Mouse (Mus musculus) layer of hippocampus, postnatal 25 days (tissue): Measurements from ENCODE around the gene Hephl1. TPM values are rescaled to one million over a fixed set of nuclear protein-coding genes. Genes with fewer than 3 reads are reported as not detected.
"Not testable (repeated sequence)": the region's sequence is repeated elsewhere in the genome, so short reads cannot be mapped to it uniquely, and the experiment has no call there.

Source experiments
- DNase-seq, 2 experiments: peaks; one replicate each; pipeline ENCODE4 v3.0.0; 2022; ENCODE audit warnings: mixed read lengths in 2 of 2, low spot score in 1 of 2; ENCODE audit errors: extremely low spot score in 1 of 2
- total RNA-seq, 2 experiments: library from RNA; stranded (reverse); gene quantifications; 2 replicates each; pipeline ENCODE4 v1.2.3; 2021

The Hephl1 gene
- not detected for total RNA-seq

GRCm38 (mm10) chr9:15112008-15112407 is at the start of gene Hephl1:
Hephl1 (minus strand) TSS chr9:15112108.
- no peak for DNase-seq

- DNase-seq, result no peak
Observed at GRCm38 (mm10) chr9:15149246-15149926, 37.5 kb upstream of the Hephl1 start.

GRCm38 (mm10) chr9:15140546-15140945 is 28.6 kb upstream of the Hephl1 start:
- no peak for DNase-seq

- no peak for DNase-seq
Observed at GRCm38 (mm10) chr9:15125897-15126296, 14.0 kb upstream of the Hephl1 start.

GRCm38 (mm10) chr9:15122431-15122830 is 10.5 kb upstream of the Hephl1 start:
- DNase-seq, result no peak

- no peak for DNase-seq
Observed at GRCm38 (mm10) chr9:15120841-15121358, 9.0 kb upstream of the Hephl1 start.

- no peak for DNase-seq
Observed at GRCm38 (mm10) chr9:15120209-15120608, 8.3 kb upstream of the Hephl1 start.

- no peak for DNase-seq
Observed at GRCm38 (mm10) chr9:15119515-15119914, 7.6 kb upstream of the Hephl1 start.

- DNase-seq, result no peak
Observed at GRCm38 (mm10) chr9:15116165-15116564, 4.3 kb upstream of the Hephl1 start.

- DNase-seq, result no peak
Observed at GRCm38 (mm10) chr9:15114102-15114501, 2.2 kb upstream of the Hephl1 start.

GRCm38 (mm10) chr9:15108101-15108500 is 3.8 kb downstream of the Hephl1 start:
- no peak for DNase-seq

- no peak for DNase-seq
Observed at GRCm38 (mm10) chr9:15105136-15105535, 6.8 kb downstream of the Hephl1 start.

- no peak for DNase-seq
Observed at GRCm38 (mm10) chr9:15103579-15104300, 8.2 kb downstream of the Hephl1 start.

GRCm38 (mm10) chr9:15101531-15102161 is 10.3 kb downstream of the Hephl1 start:
- no peak for DNase-seq

- DNase-seq, result not testable (repeated sequence)
Observed at GRCm38 (mm10) chr9:15098421-15098820, 13.5 kb downstream of the Hephl1 start.

GRCm38 (mm10) chr9:15097172-15097571 is 14.7 kb downstream of the Hephl1 start:
- no peak for DNase-seq

- no peak for DNase-seq
Observed at GRCm38 (mm10) chr9:15096161-15096560, 15.7 kb downstream of the Hephl1 start.

GRCm38 (mm10) chr9:15095206-15095605 is 16.7 kb downstream of the Hephl1 start:
- DNase-seq, result no peak

GRCm38 (mm10) chr9:15068686-15069295 is 43.1 kb downstream of the Hephl1 start:
- DNase-seq, result no peak

- no peak for DNase-seq
Observed at GRCm38 (mm10) chr9:15067995-15068685, 43.8 kb downstream of the Hephl1 start.
